Mouse (Mus musculus) E14TG2a.4 (cell line): Measurements from ENCODE around the gene Gm26965.

Experiments
- CTCF ChIP-seq: conservative IDR thresholded peaks from 2 replicates; pipeline ENCODE4 v1.5.1; 2014; ENCODE audit warnings: low read length
- NANOG ChIP-seq: IDR thresholded peaks from 2 replicates; pipeline ENCODE4 v1.6.1; 2014; ENCODE audit warnings: borderline replicate concordance, low read length, mixed read lengths

DNA sequence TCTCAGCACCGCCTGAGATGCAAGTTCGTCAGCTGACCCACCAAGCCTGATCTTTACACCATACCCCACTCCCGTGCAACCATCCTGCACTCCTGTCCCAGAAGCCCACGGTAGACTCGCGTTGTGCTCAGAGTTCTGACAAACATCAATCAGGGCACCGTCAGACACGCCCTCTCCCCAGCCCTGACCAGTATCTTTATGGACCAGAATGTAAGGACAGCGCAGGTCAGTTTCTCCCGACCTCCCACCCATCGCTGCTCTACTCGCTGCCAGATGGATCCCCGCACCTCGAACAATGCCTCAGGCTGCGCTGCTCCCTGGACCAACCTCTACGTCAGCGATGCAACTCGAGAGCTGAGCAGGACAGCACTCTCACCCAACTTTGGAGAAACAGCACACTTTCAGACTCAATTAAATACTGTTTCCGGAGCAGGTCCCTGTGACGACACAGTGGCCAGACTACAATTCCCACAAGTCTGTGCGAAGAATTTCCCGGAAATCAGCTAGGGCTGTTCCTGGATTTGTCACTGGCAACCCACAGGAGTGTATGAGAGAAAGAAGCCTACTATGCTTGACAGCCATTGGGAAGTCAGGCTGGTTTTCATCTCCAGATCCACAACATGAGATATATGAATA is 25.7 kb downstream of the Gm26965 start, which contains the start of gene Zfp58:
- TF ChIP-seq CTCF, result no peak
- no peak for TF ChIP-seq NANOG
